Mouse (Mus musculus): ENCODE data around the gene Ago3. TPM values are rescaled to one million over a fixed set of nuclear protein-coding genes. Genes with fewer than 3 reads are reported as not detected.

Gene Ago3
- total RNA-seq, 1 experiment from 2014 or later, result 9.7 TPM

- no peak for ATAC-seq (ENCODE audit: extremely low read depth, insufficient number of reproducible peaks, low FRiP score, poor library complexity, severe bottlenecking)
Measured at GRCm38 (mm10) chr4:126431746-126432145, 2.4 kb upstream of the Ago3 start.

DNA sequence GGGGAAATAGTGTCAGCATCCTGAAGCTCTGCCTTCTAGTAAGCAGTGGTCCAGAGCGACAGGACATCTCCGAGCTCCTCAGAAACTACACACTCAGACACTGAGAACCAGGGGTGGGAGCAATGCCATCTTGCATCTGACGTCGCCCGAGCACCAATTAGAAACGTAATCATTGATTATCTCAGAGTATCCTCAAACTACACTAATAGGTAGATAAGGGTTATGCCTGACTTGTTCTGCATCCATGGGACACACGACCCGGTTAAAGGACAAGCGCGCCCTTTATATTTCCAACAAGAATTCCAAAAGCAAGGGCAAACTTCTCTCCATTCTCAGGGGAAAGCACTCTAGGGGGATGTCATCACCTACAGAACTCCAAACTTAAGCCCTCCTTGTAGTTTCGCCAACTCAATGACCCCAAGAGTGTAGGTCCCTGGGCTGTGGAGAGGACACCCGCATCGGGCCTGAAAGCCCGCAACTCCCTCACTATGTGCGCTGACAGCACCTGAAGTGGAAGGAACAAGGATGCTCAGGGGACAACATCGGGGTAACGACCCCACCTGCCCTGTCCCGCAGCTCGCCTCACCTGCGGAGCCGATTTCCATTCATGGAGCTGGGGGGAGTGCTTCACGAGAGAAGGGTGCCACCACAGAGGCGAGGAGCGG is 542 bp downstream of the Ago3 start:
- peak; percentile 10; the same call in 1 of the 2 replicates for ATAC-seq (ENCODE audit: extremely low read depth, insufficient number of reproducible peaks, low FRiP score, poor library complexity, severe bottlenecking)

DNA sequence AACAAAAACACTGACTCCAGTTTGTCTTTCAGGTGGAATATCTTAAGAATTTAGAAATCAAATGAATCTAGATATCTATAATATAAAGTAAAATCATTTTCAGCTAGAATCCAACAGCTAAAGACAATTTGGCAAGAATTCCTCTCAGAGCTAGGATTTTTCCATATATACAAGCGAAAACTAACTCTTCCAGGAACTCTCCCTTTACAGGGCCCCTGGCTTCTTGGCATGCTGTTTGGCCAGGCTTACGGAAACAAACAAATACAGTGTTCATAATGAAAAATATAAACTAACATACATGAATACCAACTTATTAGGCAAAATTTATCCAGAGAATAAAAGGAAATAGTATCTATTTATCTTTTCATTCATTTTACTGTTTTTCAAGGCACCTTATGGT is 5.5 kb downstream of the Ago3 start:
- ATAC-seq (ENCODE audit: extremely low read depth, insufficient number of reproducible peaks, low FRiP score, poor library complexity, severe bottlenecking), result no peak

DNA sequence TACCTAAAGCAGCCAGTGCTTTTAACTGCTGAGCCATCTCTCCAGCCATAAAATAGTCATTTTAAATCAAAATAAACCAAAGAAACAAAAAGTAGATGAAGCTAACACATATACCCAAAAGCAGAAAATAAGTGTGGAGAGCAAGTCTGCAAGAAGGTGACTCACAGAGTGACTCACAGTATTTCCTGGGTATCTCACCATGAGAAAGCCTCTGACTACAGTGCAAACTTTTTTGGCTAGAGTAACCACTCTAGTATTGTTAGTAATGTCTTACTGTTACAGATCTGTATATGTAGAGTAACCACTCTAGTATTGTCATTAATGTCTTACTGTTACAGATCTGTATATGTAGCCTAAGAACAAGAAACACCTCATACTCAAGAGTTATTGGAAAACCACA is 13.6 kb downstream of the Ago3 start:
- no peak for ATAC-seq (ENCODE audit: extremely low read depth, insufficient number of reproducible peaks, low FRiP score, poor library complexity, severe bottlenecking)

DNA sequence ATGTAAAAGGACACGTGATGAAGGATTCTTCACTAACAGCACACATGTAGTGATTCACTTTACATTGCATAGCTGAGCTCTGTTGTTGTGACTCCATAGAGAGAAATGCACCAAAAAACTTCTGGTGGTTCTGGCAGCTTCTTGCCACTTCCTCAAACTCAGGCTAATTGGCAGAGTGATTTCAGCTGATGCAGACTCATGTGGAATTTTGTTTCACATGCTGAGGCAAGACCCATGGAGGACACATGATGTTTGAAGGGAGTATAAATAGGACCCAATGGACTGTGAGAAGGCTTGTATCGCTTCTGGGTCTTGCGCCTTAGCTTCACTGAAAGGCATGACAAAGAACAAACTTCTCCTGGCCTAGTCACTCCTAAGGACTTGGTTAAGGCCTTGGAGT is 16.8 kb downstream of the Ago3 start:
- no peak for ATAC-seq (ENCODE audit: extremely low read depth, insufficient number of reproducible peaks, low FRiP score, poor library complexity, severe bottlenecking)

- no peak for ATAC-seq (ENCODE audit: extremely low read depth, insufficient number of reproducible peaks, low FRiP score, poor library complexity, severe bottlenecking)
Measured at GRCm38 (mm10) chr4:126371497-126371896, 57.9 kb downstream of the Ago3 start.

DNA sequence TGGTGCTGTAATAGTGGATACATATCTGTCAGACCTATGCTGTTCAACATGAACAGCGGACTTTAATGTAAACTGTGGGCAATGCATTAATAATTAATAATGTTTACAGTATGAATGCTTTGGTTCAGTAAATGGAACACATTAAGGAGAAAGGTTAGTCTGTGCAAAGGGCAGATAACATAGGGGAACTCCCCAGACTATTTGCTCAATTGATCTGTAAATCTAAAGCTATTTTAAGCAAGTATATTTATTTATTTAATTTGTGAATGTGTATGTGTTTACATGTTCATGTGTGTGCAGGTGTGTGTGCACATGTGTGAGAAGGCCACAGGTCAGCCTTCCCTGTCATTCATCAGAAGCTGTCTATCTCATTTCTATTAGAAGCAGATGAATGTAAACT is 69.3 kb downstream of the Ago3 start:
- no peak for ATAC-seq (ENCODE audit: extremely low read depth, insufficient number of reproducible peaks, low FRiP score, poor library complexity, severe bottlenecking)

DNA sequence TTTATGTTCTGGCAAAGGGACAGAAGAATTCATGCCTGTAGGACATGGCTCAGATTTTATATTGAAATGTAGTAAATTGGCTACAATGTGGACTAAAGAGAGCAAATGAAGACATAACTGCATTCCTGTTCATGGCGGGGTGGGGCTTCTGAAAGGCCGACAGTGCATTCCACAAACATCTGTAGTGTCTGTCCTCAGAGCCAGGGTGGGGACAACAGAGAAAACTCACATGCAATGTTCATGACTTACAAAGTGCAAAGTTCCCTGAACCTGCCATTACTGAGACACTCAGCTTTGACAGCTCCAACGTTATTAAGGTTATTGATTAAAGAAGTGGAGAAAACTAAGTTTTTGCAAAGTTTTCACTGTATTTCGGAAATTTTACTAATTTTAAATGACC is 85.9 kb downstream of the Ago3 start:
- ATAC-seq (ENCODE audit: extremely low read depth, insufficient number of reproducible peaks, low FRiP score, poor library complexity, severe bottlenecking), result no peak

GRCm38 (mm10) chr4:126339461-126339860 is 89.9 kb downstream of the Ago3 start:
- ATAC-seq (ENCODE audit: extremely low read depth, insufficient number of reproducible peaks, low FRiP score, poor library complexity, severe bottlenecking), result no peak

DNA sequence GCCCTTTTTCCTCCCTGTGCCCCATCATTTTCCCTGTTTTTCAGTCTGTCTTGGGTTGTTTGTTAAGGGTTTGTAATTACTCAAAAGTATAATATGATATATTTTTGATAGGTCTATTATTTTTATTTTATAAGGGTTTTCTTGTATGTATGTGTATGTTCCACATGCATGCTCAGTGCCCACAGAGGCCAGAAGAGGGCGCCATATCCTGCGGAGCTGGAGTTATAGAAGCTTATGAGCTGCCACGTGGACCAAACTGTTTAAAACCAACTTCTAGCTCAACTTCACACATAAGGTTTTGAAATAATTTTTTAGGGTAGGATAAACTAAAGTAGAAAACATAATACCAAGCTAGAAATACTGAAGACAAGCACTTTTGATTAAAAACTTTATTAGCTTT is 97.0 kb downstream of the Ago3 start:
- no peak for ATAC-seq (ENCODE audit: extremely low read depth, insufficient number of reproducible peaks, low FRiP score, poor library complexity, severe bottlenecking)

DNA sequence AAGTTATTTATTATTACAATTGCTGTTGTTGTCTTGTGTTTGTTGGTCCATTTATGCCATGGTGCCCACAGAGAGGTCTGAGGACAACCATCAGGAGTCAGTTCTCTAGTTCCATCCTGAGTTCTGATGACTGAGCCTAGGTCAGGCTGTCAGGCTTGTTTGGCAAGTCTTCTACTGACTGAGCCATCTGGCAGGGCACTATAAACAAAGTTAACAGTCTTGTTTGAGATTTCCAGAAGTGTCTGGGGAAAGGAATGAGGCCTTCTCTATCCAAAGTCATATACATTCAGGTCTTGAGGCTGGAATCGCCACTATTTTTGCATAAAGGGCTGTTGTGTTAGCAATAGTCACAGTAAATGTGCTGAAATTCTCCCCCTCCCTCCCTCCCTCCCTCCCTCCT is 97.6 kb downstream of the Ago3 start:
- ATAC-seq (ENCODE audit: extremely low read depth, insufficient number of reproducible peaks, low FRiP score, poor library complexity, severe bottlenecking), result no peak

- no peak for ATAC-seq (ENCODE audit: extremely low read depth, insufficient number of reproducible peaks, low FRiP score, poor library complexity, severe bottlenecking)
Measured at GRCm38 (mm10) chr4:126330295-126330694, 99.1 kb downstream of the Ago3 start.

- ATAC-seq (ENCODE audit: extremely low read depth, insufficient number of reproducible peaks, low FRiP score, poor library complexity, severe bottlenecking), result no peak
Measured at GRCm38 (mm10) chr4:126326036-126326435, 103.3 kb downstream of the Ago3 start.

DNA sequence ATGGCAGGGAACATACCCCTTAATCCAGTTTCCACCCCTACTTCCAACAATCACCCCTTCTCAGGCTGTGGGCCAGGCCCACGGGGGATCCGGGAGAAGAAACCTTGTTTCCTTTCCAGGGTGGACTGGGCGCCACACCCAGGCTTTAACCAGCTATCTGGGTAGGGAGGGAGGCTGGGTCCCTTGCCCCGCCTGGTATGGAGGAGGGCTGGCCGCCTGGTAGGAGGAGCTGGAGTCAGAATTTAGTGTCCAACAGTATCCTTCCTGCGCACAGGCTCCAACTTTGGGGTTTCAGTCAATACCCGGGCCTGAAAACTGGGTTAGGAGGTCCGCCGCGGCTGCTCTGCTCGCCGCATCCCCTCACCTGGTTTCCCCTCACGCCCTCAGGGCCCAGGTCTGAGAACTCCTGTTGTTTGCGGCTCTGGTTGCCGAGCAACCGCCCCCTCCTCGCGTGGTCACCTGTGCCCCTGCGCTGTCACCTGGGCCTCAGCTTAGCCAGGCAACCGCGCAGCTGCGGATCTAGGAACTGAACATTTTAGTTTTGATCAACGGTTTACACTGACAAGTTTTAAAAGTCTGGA is 104.0 kb downstream of the Ago3 start, which contains the start of gene Tekt2:
Gene Tekt2 (minus strand): TSS at position 408 of the 581 bp plus-strand sequence.
- no peak for ATAC-seq (ENCODE audit: extremely low read depth, insufficient number of reproducible peaks, low FRiP score, poor library complexity, severe bottlenecking)

GRCm38 (mm10) chr4:126324861-126325260 is 104.5 kb downstream of the Ago3 start:
- ATAC-seq (ENCODE audit: extremely low read depth, insufficient number of reproducible peaks, low FRiP score, poor library complexity, severe bottlenecking), result no peak

DNA sequence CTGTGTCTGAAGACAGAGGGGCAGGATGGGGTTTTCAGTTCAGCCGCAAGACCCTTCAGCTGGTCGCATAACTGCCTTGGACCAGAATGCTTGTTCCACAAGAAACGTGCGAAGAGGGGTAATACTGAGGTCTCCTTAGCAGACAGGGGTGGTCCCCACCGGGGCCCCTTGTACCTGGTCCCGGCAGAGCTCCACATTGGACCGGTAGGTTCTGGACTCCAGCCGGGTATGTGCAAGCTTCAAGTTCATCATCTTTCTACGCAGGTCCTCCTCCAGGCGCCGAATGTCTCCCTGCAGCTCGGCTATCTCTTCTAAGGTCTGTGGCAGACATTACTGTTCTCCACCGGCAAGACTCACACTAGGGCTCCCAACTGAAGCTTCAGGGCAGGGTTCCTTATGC is 106.7 kb downstream of the Ago3 start:
- no peak for ATAC-seq (ENCODE audit: extremely low read depth, insufficient number of reproducible peaks, low FRiP score, poor library complexity, severe bottlenecking)

GRCm38 (mm10) chr4:126321854-126322511 is 107.4 kb downstream of the Ago3 start:
- no peak for ATAC-seq (ENCODE audit: extremely low read depth, insufficient number of reproducible peaks, low FRiP score, poor library complexity, severe bottlenecking)

DNA sequence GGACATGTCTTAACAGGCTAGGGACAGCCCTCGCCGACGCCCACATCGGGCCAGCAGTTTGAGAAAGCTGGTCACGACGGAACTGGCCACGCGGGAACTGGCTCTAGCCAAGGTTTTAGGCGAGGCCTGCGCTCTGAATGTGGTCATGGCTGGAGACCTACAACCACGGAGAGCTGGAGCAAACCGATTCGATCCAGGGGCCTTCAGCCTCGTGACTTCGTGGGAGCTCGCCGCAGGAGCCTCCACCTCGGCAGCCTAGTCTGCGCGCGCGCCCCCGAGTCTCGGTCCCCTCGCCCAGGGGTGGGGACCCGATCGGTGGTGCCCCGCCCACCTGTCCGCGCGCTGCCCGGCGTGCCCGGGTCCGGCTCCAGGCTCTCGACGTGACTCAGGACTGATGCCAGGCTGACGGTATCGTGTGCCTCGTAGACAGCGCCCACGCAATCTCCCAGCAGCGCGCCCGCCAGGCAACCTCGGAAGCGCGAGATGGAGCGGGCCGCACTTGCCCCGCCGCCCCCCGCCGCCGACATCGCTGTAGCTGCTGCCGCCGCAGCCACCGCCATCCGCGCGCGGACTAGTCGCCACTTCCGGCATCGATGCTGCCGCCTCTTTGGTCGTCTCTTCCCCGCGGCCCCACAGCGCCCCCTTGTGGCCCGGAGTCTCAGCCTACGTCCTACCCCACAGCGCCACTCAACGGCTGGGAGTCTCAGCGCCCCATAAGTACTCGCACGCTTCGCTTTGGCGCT is 108.1 kb downstream of the Ago3 start, which contains the start of gene Adprhl2:
Gene Adprhl2 (minus strand): TSS at position 593 of the 743 bp plus-strand sequence.
- peak; percentile 94 for ATAC-seq (ENCODE audit: extremely low read depth, insufficient number of reproducible peaks, low FRiP score, poor library complexity, severe bottlenecking)

- ATAC-seq (ENCODE audit: extremely low read depth, insufficient number of reproducible peaks, low FRiP score, poor library complexity, severe bottlenecking), result no peak
Measured at GRCm38 (mm10) chr4:126319806-126320205, 109.5 kb downstream of the Ago3 start.
